Mouse (Mus musculus): Measurements from ENCODE around the gene Ermp1. TPM values are rescaled to one million over a fixed set of nuclear protein-coding genes. Genes with fewer than 3 reads are reported as not detected.
A peak's percentile ranks its signal among the peaks of the same experiment; 100 is the strongest.
"Not testable (repeated sequence)": the region's sequence is repeated elsewhere in the genome, so short reads cannot be mapped to it uniquely, and the experiment has no call there.

Ermp1 gene
- polyA plus RNA-seq, 1 experiment from 2014 or later, result 17.9 TPM

GRCm38 (mm10) chr19:29596276-29596675 lies 51.9 kb downstream of the Ermp1 start:
- Histone ChIP-seq H3K9me3 (replicated peaks; ENCODE audit: control insufficient read depth, low read length) (no peaks in the 10 kb centered on the region), H3K4me1 (ENCODE audit: control insufficient read depth, insufficient read depth, low read length) (no peaks in the 10 kb centered on the region), H3K4me2 (ENCODE audit: low read depth, low read length) (no peak overlapping the region), H3K9ac (ENCODE audit: low read length) (no peak overlapping the region), H3K36me3 (ENCODE audit: control insufficient read depth, insufficient read depth, low read length) (peaks cover 20% of the 10 kb centered on the region), H3K4me3 (replicated peaks; ENCODE audit: low read length) (no peak overlapping the region), H3K27ac (ENCODE audit: low read length) (no peak overlapping the region), H3K27me3 (ENCODE audit: control insufficient read depth, insufficient read depth, low read length) (no peaks in the 10 kb centered on the region)
- ATAC-seq (ENCODE audit: insufficient read depth, low FRiP score), result no peak
- 85% methylated on average over 3 of the region's 3 CpGs for WGBS

- H3K27me3 ChIP-seq (ENCODE audit: control insufficient read depth, insufficient read depth, low read length); ATAC-seq (ENCODE audit: insufficient read depth, low FRiP score); H3K9me3 ChIP-seq (replicated peaks; ENCODE audit: control insufficient read depth, low read length); H3K9ac ChIP-seq (ENCODE audit: low read length); H3K4me3 ChIP-seq (replicated peaks; ENCODE audit: low read length); H3K4me1 ChIP-seq (ENCODE audit: control insufficient read depth, insufficient read depth, low read length); H3K4me2 ChIP-seq (ENCODE audit: low read depth, low read length); H3K36me3 ChIP-seq (ENCODE audit: control insufficient read depth, insufficient read depth, low read length); H3K27ac ChIP-seq (ENCODE audit: low read length): not testable (repeated sequence)
- 89% methylated on average over 3 of the region's 3 CpGs for WGBS
These were observed 54.4 kb downstream of the Ermp1 start for GRCm38 (mm10) chr19:29593783-29594182.

- no peaks in the 10 kb centered on the region for H3K4me1 ChIP-seq (ENCODE audit: control insufficient read depth, insufficient read depth, low read length)
- H3K27me3 ChIP-seq (ENCODE audit: control insufficient read depth, insufficient read depth, low read length), result no peaks in the 10 kb centered on the region
- no peak overlapping the region for H3K4me2 ChIP-seq (ENCODE audit: low read depth, low read length)
- H3K36me3 ChIP-seq (ENCODE audit: control insufficient read depth, insufficient read depth, low read length), result peaks cover 9% of the 10 kb centered on the region
- WGBS, result 75% methylated on average over 6 of the region's 6 CpGs
- H3K9me3 ChIP-seq (replicated peaks; ENCODE audit: control insufficient read depth, low read length), result no peaks in the 10 kb centered on the region
- no peak for ATAC-seq (ENCODE audit: insufficient read depth, low FRiP score)
- no peak overlapping the region for H3K4me3 ChIP-seq (replicated peaks; ENCODE audit: low read length)
- no peak overlapping the region for H3K27ac ChIP-seq (ENCODE audit: low read length)
- H3K9ac ChIP-seq (ENCODE audit: low read length), result no peak overlapping the region
These were observed 64.5 kb downstream of the Ermp1 start for GRCm38 (mm10) chr19:29583734-29584133.

- H3K27ac ChIP-seq (ENCODE audit: low read length), result no peak overlapping the region
- ATAC-seq (ENCODE audit: insufficient read depth, low FRiP score), result no peak
- H3K27me3 ChIP-seq (ENCODE audit: control insufficient read depth, insufficient read depth, low read length), result no peaks in the 10 kb centered on the region
- no peak overlapping the region for H3K4me3 ChIP-seq (replicated peaks; ENCODE audit: low read length)
- 86% methylated on average over 2 of the region's 2 CpGs for WGBS
- no peak overlapping the region for H3K9ac ChIP-seq (ENCODE audit: low read length)
- H3K36me3 ChIP-seq (ENCODE audit: control insufficient read depth, insufficient read depth, low read length), result no peaks in the 10 kb centered on the region
- no peaks in the 10 kb centered on the region for H3K4me1 ChIP-seq (ENCODE audit: control insufficient read depth, insufficient read depth, low read length)
- H3K4me2 ChIP-seq (ENCODE audit: low read depth, low read length), result no peak overlapping the region
- H3K9me3 ChIP-seq (replicated peaks; ENCODE audit: control insufficient read depth, low read length), result no peaks in the 10 kb centered on the region
These were observed 65.8 kb downstream of the Ermp1 start for GRCm38 (mm10) chr19:29582439-29582838.

- no peak for ATAC-seq (ENCODE audit: insufficient read depth, low FRiP score)
- Histone ChIP-seq H3K36me3 (ENCODE audit: control insufficient read depth, insufficient read depth, low read length) (peaks cover 4% of the 10 kb centered on the region; the same call in 1 of the 2 replicates), H3K4me3 (replicated peaks; ENCODE audit: low read length) (no peak overlapping the region), H3K9me3 (replicated peaks; ENCODE audit: control insufficient read depth, low read length) (no peaks in the 10 kb centered on the region), H3K4me1 (ENCODE audit: control insufficient read depth, insufficient read depth, low read length) (0 out of 2 replicates have a peak, but pooled peaks cover 3% of the 10 kb centered on the region), H3K9ac (ENCODE audit: low read length) (no peak overlapping the region), H3K27ac (ENCODE audit: low read length) (no peak overlapping the region), H3K27me3 (ENCODE audit: control insufficient read depth, insufficient read depth, low read length) (no peaks in the 10 kb centered on the region), H3K4me2 (ENCODE audit: low read depth, low read length) (no peak overlapping the region)
- 79% methylated on average over 1 of the region's 1 CpGs for WGBS
These were observed 81.7 kb downstream of the Ermp1 start for GRCm38 (mm10) chr19:29566512-29566911.

- peak overlapping the region; percentile 47 for H3K27ac ChIP-seq (ENCODE audit: low read length)
- H3K4me2 ChIP-seq (ENCODE audit: low read depth, low read length), result no peak overlapping the region
- no peaks in the 10 kb centered on the region for H3K9me3 ChIP-seq (replicated peaks; ENCODE audit: control insufficient read depth, low read length)
- no peaks in the 10 kb centered on the region for H3K36me3 ChIP-seq (ENCODE audit: control insufficient read depth, insufficient read depth, low read length)
- ATAC-seq (ENCODE audit: insufficient read depth, low FRiP score), result peak; percentile 68; the same call in 1 of the 2 replicates
- H3K4me3 ChIP-seq (replicated peaks; ENCODE audit: low read length), result no peak overlapping the region
- 0 out of 2 replicates have a peak, but pooled peaks cover 3% of the 10 kb centered on the region for H3K4me1 ChIP-seq (ENCODE audit: control insufficient read depth, insufficient read depth, low read length)
- H3K9ac ChIP-seq (ENCODE audit: low read length), result no peak overlapping the region
- 59% methylated on average over 7 of the region's 7 CpGs for WGBS
- H3K27me3 ChIP-seq (ENCODE audit: control insufficient read depth, insufficient read depth, low read length), result no peaks in the 10 kb centered on the region
These were observed 84.9 kb downstream of the Ermp1 start for GRCm38 (mm10) chr19:29563258-29563779.

GRCm38 (mm10) chr19:29562603-29563002 lies 85.6 kb downstream of the Ermp1 start:
- Histone ChIP-seq H3K36me3 (ENCODE audit: control insufficient read depth, insufficient read depth, low read length) (no peaks in the 10 kb centered on the region), H3K27me3 (ENCODE audit: control insufficient read depth, insufficient read depth, low read length) (no peaks in the 10 kb centered on the region), H3K9ac (ENCODE audit: low read length) (no peak overlapping the region), H3K27ac (ENCODE audit: low read length) (no peak overlapping the region), H3K9me3 (replicated peaks; ENCODE audit: control insufficient read depth, low read length) (no peaks in the 10 kb centered on the region), H3K4me1 (ENCODE audit: control insufficient read depth, insufficient read depth, low read length) (0 out of 2 replicates have a peak, but pooled peaks cover 3% of the 10 kb centered on the region), H3K4me3 (replicated peaks; ENCODE audit: low read length) (no peak overlapping the region), H3K4me2 (ENCODE audit: low read depth, low read length) (no peak overlapping the region)
- WGBS, result 39% methylated on average over 3 of the region's 3 CpGs
- ATAC-seq (ENCODE audit: insufficient read depth, low FRiP score), result no peak; the same call in 1 of the 2 replicates

GRCm38 (mm10) chr19:29562166-29562565 lies 86.0 kb downstream of the Ermp1 start:
- ATAC-seq (ENCODE audit: insufficient read depth, low FRiP score), result no peak

More at GRCm38 (mm10) chr19:29562166-29562565, 86.0 kb downstream of the Ermp1 start:
- H3K9me3 ChIP-seq (replicated peaks; ENCODE audit: control insufficient read depth, low read length), result no peaks in the 10 kb centered on the region
- no peak overlapping the region for H3K4me2 ChIP-seq (ENCODE audit: low read depth, low read length)
- H3K36me3 ChIP-seq (ENCODE audit: control insufficient read depth, insufficient read depth, low read length), result no peaks in the 10 kb centered on the region
- H3K4me1 ChIP-seq (ENCODE audit: control insufficient read depth, insufficient read depth, low read length), result 0 out of 2 replicates have a peak, but pooled peaks cover 3% of the 10 kb centered on the region
- H3K4me3 ChIP-seq (replicated peaks; ENCODE audit: low read length), result no peak overlapping the region
- H3K27ac ChIP-seq (ENCODE audit: low read length), result no peak overlapping the region
- no peak overlapping the region for H3K9ac ChIP-seq (ENCODE audit: low read length)
- H3K27me3 ChIP-seq (ENCODE audit: control insufficient read depth, insufficient read depth, low read length), result no peaks in the 10 kb centered on the region
- WGBS, result 66% methylated on average over 4 of the region's 4 CpGs

All from stomach, embryonic 16.5 days (tissue).